Mouse (Mus musculus) kidney, adult 9 months (tissue): Measurements from ENCODE around the gene Zfp819.
"Not testable (repeated sequence)": the region's sequence is repeated elsewhere in the genome, so short reads cannot be mapped to it uniquely, and the experiment has no call there.

Experiments
- DNase-seq: peaks from one replicate; pipeline ENCODE4 v3.0.0; 2022

The Zfp819 gene

GRCm38 (mm10) chr7:43643046-43643652 is 36.2 kb downstream of the Zfp819 start:
- DNase-seq = no peak

DNA sequence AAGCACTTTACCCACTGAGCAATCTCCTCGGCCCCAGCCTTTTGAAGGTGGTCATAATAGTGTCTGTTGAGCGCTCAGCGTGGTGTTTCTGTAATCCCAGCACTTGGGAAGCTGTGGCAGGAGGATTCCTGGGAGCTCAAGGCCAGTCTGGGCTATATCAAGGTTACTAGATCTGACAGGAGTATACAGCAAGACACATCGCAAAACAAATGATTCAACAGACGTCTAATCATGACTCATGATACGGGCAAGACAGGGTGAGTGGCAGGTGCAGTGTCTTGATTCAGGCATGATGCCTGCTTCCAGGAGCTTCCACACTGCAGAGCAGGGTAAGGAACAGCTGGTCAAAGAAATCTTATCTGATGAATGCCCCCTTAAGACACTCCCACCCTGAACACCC is 45.7 kb downstream of the Zfp819 start:
- DNase-seq = no peak

DNA sequence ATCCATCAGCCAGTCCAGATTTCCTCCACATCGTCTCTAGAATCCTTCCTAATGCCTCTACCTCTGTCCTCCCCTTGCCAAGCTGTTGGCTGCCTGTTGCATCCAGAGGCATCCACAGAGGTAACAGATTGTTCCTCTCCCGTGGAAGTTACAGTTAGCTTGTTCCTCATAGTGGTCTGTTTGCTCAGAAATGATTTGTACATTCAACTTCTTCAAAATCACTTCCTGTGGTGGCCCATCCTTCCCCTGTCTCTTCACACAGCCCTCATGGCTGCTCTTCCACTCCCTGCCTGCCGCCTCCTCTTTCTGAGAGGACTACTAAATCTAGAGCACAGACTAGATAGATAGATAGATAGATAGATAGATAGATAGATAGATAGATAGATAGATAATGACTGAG is 47.5 kb downstream of the Zfp819 start:
- no peak for DNase-seq

DNA sequence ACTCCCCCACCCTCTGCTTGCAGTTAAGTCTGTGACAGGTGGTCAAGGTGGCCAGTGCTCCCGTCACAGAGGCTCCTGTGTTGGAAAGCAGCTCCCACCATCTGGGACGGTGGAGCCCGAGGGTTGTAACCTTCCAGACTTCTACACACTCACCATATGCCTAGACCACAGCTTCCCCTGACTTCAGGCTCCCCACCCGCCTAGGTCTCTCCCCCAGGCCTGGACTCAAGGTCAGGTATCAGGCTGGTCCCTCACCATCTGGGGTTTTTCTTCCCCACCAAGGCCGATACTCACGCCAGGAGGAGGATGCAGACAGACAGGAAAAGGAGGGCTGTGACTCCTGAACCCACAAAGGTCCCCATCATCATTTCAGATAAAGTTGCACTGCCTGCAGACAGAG is 49.3 kb downstream of the Zfp819 start:
- DNase-seq = no peak

DNA sequence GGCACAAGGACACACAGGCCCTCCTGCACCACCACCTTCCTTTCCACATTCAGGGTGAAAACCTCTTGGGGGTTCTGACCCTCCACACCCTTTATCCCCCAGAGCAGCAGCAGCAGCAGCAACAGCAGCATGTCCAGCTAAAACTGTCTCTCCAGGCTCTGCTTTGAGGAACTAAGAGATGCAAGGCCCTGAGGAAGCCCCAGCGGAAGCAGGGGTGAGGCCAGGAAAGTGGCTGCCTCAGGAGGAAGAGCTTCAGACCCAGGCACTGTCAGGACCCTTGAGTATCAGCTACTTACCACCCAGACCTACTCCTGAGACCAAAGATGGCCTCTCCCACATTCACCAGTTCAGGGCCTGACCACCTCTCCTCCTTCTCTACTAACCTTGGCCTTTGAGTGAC is 53.0 kb downstream of the Zfp819 start, which contains the start of gene Siglece:
Gene Siglece, minus strand, starts transcription at position 160 of the 400 bp plus-strand sequence.
- DNase-seq = no peak

DNA sequence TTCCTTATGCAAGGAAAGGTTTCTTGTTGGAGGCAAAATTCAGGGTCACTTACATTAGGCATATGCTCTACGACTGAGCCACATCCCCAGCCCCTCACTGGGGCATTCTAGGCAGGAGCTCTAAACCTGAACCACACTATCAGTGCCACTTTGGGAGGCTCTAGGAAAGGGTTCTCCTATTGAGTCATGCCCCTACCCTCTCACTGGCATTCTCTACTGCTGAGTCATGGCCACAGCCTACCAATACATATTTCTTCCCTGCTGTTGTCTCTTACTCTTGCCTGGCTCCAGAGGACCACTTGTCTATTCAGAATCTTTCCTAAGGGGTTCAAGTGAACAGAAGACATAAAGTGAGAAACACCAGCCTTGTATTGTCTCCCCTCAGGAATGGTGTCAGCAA is 55.8 kb downstream of the Zfp819 start:
- no peak for DNase-seq

- DNase-seq = not testable (repeated sequence)
Measured at GRCm38 (mm10) chr7:43667221-43667620, 60.3 kb downstream of the Zfp819 start.
